Mouse (Mus musculus) cerebellum, adult 9-11 months (tissue): ENCODE measurements around the gene Trmt1l.

Experiments
- DNase-seq: peaks from one replicate; pipeline ENCODE4 v3.0.0; 2022

The Trmt1l gene

GRCm38 (mm10) chr1:151495635-151496285, 67.4 kb downstream of the Trmt1l start:
- DNase-seq, result no peak

- peak; percentile 23 for DNase-seq
Measured at GRCm38 (mm10) chr1:151497028-151497427, 68.7 kb downstream of the Trmt1l start.

GRCm38 (mm10) chr1:151497942-151498341, 69.6 kb downstream of the Trmt1l start:
- DNase-seq, result no peak

GRCm38 (mm10) chr1:151498381-151498780, 70.0 kb downstream of the Trmt1l start:
- DNase-seq, result no peak

GRCm38 (mm10) chr1:151499815-151500501, 71.6 kb downstream of the Trmt1l start:
- DNase-seq, result peak; percentile 60

- DNase-seq, result peak; percentile 90
Measured at GRCm38 (mm10) chr1:151500531-151501361, 72.4 kb downstream of the Trmt1l start, which contains the start of gene Rnf2. Gene Rnf2, minus strand, starts transcription at chr1:151500955.
